Mouse (Mus musculus): ENCODE measurements around the gene Galk1.

Gene Galk1

DNA sequence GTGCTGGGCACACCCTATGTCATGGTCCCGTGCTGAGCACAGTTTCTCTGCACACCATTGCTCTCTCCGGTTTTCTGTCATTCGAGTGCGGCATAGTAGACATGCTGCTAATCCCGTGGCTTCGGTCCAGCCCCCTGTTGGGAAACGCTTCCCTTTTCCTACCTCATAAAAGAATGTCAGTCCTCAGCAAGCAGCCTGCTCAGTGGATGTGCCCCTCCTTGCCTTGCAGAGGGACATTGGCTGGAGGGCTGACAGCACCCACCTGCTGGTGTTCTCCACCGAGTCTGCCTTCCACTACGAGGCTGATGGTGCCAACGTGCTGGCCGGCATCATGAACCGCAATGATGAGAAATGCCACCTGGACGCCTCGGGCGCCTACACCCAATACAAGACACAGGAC lies 30.0 kb downstream of the Galk1 start:
- no peak for DNase-seq (ENCODE audit: low spot score)

DNA sequence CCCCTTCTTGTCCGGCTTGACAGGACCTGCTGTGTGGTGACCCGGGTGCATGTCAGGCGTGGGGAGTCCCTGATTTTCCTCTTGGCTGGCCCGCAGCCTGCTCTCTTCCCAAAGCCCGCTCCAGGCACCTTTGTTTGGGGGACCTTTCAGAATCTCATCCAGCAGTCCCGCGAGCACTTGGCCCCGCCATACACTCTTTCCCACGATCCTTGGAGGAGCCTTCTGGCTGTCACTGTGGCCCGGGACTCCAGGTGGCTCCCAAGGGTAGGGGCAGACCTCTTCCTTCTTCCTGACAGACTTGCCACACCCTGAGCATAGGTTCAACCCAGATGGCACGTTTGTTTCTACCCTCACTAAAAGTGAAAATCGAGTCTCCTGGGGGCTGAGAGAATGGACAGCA lies 37.0 kb downstream of the Galk1 start:
- no peak for DNase-seq (ENCODE audit: low spot score)

DNA sequence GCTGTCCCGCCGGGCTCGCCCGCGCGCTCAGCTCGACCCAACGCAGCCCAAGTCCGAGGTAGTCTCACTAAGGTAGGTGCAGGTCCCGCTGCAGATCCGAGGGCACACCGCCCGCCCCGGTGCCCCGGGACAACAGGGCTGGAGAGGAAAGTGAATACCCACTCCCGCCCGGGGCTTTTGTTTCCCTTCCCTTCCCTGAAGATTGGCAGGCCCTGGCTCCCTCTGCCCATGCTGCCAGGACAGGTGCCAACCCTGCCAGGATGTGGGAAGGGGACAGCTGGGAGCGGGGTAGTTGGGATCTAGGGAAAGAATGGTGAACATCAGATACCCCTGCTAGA lies 37.5 kb downstream of the Galk1 start:
- DNase-seq (ENCODE audit: low spot score), result no peak

DNA sequence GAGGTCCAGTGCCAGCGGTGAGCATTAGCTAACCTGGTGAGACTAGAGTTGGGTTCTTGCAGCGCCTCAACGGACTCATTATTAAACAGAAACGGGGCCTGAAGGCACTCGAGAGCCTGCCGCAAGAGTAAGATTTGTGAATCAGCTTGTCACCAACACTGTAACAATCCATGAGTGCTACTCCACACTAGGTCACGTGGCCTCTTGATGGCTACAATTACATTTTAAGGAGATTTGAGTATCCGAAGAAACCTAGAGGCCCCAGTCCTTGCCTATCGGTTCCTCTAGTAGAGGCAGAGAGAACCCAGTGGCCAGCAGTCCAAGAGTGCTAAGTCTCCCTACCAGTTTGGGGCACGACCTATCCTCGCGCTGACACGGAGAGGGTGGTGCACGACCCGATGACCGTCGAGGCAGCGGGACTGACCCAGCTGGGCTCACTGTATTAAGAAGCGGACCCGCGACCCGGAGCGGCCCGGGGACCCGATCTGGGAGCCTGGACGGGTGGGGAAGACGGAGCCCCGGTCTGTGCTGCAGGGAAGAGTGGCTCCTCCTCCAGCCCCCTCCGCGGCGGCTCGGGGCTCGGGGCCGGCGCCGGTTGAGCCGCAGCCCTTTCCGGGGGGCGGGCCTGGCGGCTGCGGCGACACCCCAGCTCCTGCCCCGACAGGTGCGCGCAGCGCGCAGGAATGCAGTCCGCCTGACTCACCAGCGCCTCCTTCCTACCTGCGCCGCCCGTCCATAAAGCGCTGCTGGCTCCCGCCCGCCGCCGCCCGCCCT lies 38.0 kb downstream of the Galk1 start, which contains the start of gene Itgb4:
Gene Itgb4 (plus strand): TSS at position 401 of the 774 bp plus-strand sequence.
- peak; percentile 18 for DNase-seq (ENCODE audit: low spot score)

DNA sequence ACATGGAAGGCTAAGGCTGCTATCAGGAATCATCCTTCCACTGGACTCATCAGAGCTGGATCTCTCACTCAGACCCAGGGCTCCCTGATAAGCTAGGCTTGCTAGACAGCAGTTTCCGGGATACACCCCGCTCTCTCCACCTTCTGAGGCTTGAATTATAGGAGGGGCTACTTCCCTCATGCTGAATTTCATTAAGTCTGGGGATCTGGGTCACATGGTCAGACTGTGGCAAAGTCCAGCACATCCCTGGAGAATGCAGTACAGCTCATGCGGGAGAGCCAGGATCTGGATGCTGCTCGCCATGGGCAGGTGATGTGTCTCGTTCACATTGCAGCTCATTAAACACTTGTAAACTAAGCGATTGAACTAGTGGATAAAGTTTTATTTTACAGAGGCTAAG lies 41.5 kb downstream of the Galk1 start:
- DNase-seq (ENCODE audit: low spot score), result no peak

DNA sequence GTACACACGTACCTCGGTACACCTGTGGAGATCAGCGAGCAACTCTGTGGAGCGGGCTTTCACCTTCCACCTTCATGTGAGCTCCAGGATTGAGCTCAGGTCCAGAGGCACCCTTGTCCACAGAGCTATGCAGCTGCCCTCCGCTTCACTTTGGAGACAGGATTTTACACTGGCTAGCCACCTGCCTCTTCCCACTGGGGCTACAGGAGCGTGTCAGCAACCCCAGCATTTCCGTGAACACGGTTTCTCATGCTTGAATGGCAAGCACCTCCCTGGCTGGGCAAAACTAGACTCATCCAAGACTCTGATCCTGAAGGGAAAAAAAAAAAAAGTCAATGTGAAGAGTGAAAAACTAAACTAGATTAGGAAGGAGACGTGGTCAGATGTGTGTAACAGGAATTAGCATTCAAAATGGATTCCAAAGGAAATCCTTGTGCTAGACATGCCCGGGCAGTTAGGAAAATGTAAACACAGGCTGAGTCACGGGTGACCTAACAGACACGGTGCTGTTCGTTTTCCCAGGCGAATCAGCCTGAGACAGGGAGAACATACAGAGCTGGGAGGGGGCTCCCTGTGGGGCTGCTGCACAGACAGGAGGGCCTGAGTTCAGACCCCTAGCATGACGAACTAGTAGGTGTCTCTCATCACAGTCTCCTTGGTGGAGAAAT lies 42.4 kb downstream of the Galk1 start:
- DNase-seq (ENCODE audit: low spot score), result no peak

DNA sequence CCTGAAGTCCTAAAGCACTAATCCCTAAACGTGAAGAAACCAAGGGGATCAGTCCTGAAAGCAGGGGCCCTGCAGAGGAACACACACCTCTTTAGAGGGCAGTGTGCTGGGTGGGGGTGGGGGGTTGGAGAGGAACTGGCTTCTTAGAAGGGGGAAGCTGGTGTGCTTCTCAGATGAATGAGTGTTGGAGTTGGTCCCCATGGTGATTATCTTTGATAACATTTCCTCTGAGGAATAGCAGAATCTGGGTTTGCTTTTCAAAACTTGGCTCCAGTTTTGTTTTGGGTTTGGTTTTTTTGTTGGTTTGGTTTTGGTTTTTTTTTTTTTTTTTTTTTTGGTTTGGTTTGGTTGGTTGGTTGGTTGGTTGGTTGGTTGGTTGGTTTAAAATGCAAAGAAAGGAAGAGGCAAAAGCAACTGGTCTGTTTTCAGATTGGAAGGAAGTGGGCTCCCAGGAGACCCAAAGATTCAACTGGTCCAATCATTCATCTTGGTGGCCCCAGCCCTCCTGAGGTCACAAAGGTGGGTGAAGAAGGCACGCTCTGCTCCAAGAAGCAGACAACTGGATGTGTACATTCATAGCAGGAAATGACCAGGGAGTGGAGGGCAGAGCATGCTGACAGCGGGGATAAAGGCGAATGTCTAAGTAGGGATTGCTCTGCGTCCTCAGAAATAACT lies 43.7 kb downstream of the Galk1 start:
- no peak for DNase-seq (ENCODE audit: low spot score)

DNA sequence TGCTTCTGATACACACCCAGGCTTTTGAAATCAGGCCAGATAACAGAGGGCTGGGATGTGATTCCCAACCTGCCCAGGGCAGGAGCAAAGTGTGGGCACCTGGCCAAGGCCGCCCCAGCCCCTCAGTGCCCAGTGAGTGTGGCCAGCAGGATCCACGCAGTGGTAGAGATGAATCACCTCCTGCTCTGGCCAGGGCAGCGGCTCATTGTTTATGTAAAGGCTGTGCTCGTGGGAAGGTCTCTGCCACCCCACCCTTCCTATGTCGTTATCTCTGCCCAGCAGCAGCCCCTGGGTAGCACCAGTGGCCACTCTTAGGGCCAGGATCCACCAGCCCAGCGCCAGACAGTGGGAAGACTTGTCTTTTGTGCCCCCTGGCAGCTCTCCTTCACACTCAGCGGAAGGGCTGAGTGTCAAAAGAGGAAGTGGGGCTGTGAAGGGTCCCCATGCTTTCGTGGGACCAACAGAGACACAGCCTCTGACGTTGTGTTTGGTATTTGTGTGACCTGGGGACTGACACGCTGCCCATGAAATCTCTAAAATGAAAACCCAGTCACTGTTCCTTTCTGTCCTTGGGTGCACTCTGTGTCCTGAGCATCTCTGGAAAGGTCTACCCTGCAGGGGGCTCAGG lies 47.4 kb downstream of the Galk1 start:
- DNase-seq (ENCODE audit: low spot score), result no peak

DNA sequence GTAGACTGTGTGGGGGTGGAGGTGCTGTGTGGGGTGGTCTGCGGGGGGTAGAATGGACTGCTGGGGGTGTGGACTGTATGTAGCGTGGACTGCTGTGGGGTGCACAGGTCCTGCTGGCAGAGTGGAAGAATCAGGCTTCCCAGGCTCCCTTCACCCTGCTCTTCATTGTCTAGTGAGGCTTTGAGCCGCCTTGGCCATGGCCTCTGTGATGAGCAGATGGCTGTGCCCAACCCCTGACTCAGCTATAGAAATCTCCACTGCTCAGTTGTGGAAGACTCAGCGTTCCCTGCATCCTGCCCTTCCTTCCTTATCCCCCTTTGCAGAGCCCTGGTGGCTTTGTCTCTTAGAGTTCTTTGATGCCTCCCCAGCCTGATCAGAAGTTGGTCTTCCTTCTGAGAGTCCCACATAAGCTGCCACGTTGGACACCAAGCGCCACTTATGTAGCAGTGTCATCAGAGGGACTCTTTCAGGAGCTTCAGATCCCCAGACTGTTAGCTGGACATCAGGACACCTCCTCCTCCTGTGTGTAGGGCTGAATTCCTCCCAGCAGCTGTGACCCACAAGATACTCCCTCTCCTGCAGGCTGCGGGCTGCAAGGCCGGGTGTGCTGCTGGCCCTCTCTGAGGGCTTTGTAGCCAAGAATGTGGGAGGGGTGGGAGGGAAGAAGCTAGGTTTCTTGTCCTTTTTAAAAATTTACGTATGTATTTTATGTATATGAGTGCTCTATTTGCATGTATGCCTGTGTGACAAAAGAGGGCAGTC lies 49.7 kb downstream of the Galk1 start:
- DNase-seq (ENCODE audit: low spot score), result no peak

DNA sequence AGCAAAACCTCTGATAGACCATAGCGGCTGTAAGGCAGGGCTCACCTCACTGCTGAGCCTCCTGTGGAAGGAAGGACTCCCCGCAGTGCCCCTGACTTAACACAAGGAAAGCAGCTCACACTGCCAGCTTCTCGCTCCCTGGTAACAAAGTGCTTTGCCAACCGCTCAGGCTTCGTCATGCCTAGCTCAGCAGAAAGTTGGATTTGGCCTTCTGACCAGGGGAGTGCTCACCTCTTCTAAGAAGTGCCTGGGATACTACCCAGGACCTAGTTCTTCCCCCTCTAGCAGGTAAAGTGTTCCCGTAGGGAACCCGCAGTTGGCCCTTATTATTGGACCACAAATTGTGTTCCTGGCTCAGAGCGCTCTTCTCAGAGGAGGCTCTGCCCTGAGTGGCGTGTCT lies 53.5 kb downstream of the Galk1 start:
- no peak for DNase-seq (ENCODE audit: low spot score)
